Mouse (Mus musculus) embryonic facial prominence, embryonic 11.5 days (tissue): ENCODE data around the gene Klhl25. TPM values are rescaled to one million over a fixed set of nuclear protein-coding genes. Genes with fewer than 3 reads are reported as not detected.

ENCODE experiments used
- ATAC-seq: fragments of 200-750 bp; cut with Nextera tagmentation; replicated peaks from 2 replicates; pipeline ENCODE4 v1.8.0; 2017; ENCODE audit warnings: low read depth; ENCODE audit not compliant: insufficient number of reproducible peaks, low FRiP score, low TSS enrichment
- DNase-seq: peaks from one replicate; pipeline ENCODE4 v3.0.0-alpha.2; 2015; ENCODE audit warnings: low spot score
- H3K27ac ChIP-seq: fragments of 300-500 bp; sonication (generic); replicated peaks from 2 replicates; pipeline ENCODE4 v1.5.1; 2014; ENCODE audit warnings: mild to moderate bottlenecking, low read depth, low read length, control low read depth
- H3K27me3 ChIP-seq: fragments of 300-500 bp; sonication (generic); 2 replicates; pipeline ENCODE4 v1.6.1; 2014; ENCODE audit warnings: mild to moderate bottlenecking, low read length, moderate library complexity, mixed read lengths; ENCODE audit not compliant: control insufficient read depth, insufficient read depth
- H3K36me3 ChIP-seq: fragments of 300-500 bp; sonication (generic); replicated peaks from 2 replicates; pipeline ENCODE4 v1.6.1; 2014; ENCODE audit warnings: low read depth, mild to moderate bottlenecking, low read length, moderate library complexity, mixed read lengths; ENCODE audit not compliant: control insufficient read depth, insufficient read depth
- H3K4me1 ChIP-seq: fragments of 300-500 bp; sonication (generic); 2 replicates; pipeline ENCODE4 v1.6.1; 2014; ENCODE audit warnings: low read length, mixed read lengths; ENCODE audit not compliant: control insufficient read depth, insufficient read depth
- H3K4me2 ChIP-seq: fragments of 300-500 bp; sonication (generic); 2 replicates; pipeline ENCODE4 v1.6.1; 2014; ENCODE audit warnings: low read depth, mild to moderate bottlenecking, control low read depth, low read length, moderate library complexity
- H3K4me3 ChIP-seq: fragments of 300-500 bp; sonication (generic); 2 replicates; pipeline ENCODE4 v1.5.1; 2014; ENCODE audit warnings: low read depth, low read length, control low read depth
- H3K9ac ChIP-seq: fragments of 300-500 bp; sonication (generic); replicated peaks from 2 replicates; pipeline ENCODE4 v1.6.1; 2014; ENCODE audit warnings: mild to moderate bottlenecking, control low read depth, low read length
- H3K9me3 ChIP-seq: fragments of 300-500 bp; sonication (generic); replicated peaks from 2 replicates; pipeline ENCODE4 v1.6.1; 2016; ENCODE audit warnings: mild to moderate bottlenecking, low read length, inconsistent platforms, mixed read lengths; ENCODE audit not compliant: control insufficient read depth
- WGBS: fragments of 180-500 bp; shearing (Covaris S2); extraction: QIAGEN DNeasy Blood & Tissue Kit; methylation state at CpG from one replicate; pipeline ENCODE4 v1.1.7; 2014; 5-methylcytosine and 5-hydroxymethylcytosine counted together
- polyA plus RNA-seq: library from polyadenylated mRNA; unstranded; fragments of >200 nt; fragmentation: Nextera tagmentation; extraction: Ambion mirVana; gene quantifications from 2 replicates; pipeline ENCODE4 v1.2.1, GENCODE M21; 2014

Klhl25 gene
- polyA plus RNA-seq, result 19.2 and 19.6 TPM in 2 replicates

DNA sequence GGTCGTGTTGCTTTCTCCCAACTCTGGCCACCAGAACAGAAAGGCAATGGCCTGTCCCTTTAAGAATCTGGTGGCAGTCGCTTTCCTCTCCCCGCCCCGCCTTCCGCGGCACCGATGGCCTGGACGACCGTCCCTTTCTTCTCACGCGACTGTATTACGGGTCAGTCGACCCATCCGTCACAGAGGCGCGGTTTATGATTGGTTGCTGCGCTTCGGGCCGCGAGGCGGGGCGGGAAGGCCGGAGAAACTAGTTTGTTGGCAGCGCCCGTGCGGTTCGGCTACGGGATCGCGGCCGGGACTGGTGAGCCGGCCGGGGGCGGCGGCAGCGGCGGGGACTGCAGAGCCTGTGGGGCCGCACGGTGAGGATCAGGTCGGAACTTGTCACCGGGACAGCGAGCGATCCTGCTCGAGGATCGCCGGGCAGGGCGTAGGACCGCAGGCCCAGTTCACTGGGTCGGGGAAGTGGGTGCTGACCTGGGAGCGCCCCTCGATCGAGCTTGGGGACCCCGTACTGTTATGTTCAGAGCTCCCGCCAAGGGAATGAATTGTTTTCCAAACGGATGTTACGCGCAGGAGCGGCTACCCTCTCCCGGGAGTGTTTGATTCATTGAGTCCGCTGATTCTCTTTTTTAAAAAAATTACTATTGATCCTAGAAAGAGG lies at the start of gene Klhl25:
TSS of gene Klhl25 (plus strand) at position 196 of the 661 bp plus-strand sequence.
- Histone ChIP-seq H3K9me3 (no peaks in the 10 kb centered on the region), H3K4me3 (peak within 1 kb of the TSS; percentile 89), H3K4me1 (no peaks in the 10 kb centered on the region), H3K4me2 (peak within 1 kb of the TSS; percentile 85), H3K27ac (peak within 1 kb of the TSS; percentile 75), H3K27me3 (no peaks in the 10 kb centered on the region), H3K36me3 (no peaks in the 10 kb centered on the region), H3K9ac (peak within 1 kb of the TSS; percentile 92)
- peak; percentile 96 for ATAC-seq
- peak; percentile 97 for DNase-seq
- WGBS, result under 1% methylated on average over 59 of the region's 60 CpGs

GRCm38 (mm10) chr7:75800530-75800929 lies 47.6 kb upstream of the Klhl25 start:
- Histone ChIP-seq H3K27ac (no peak overlapping the region), H3K4me2 (no peak overlapping the region), H3K36me3 (no peaks in the 10 kb centered on the region), H3K9me3 (no peaks in the 10 kb centered on the region), H3K4me1 (no peaks in the 10 kb centered on the region), H3K9ac (no peak overlapping the region), H3K27me3 (no peaks in the 10 kb centered on the region), H3K4me3 (no peak overlapping the region)
- 73% methylated on average over 4 of the region's 4 CpGs for WGBS
- ATAC-seq (no peak), DNase-seq (no peak)

GRCm38 (mm10) chr7:75801022-75801421 lies 47.1 kb upstream of the Klhl25 start:
- H3K4me3 ChIP-seq, result no peak overlapping the region
- no peak for DNase-seq
- no peak overlapping the region for H3K27ac ChIP-seq
- no peak for ATAC-seq
- 90% methylated on average over 3 of the region's 3 CpGs for WGBS
- no peaks in the 10 kb centered on the region for H3K36me3 ChIP-seq
- H3K27me3 ChIP-seq, result no peaks in the 10 kb centered on the region
- no peak overlapping the region for H3K4me2 ChIP-seq
- no peak overlapping the region for H3K9ac ChIP-seq
- H3K4me1 ChIP-seq, result no peaks in the 10 kb centered on the region
- H3K9me3 ChIP-seq, result no peaks in the 10 kb centered on the region

- H3K4me3 ChIP-seq, result no peak overlapping the region
- DNase-seq (no peak), ATAC-seq (no peak)
- H3K4me2 ChIP-seq, result no peak overlapping the region
- H3K36me3 ChIP-seq, result no peaks in the 10 kb centered on the region
- H3K9me3 ChIP-seq, result no peaks in the 10 kb centered on the region
- H3K9ac ChIP-seq, result no peak overlapping the region
- WGBS, result 91% methylated on average over 5 of the region's 5 CpGs
- no peaks in the 10 kb centered on the region for H3K4me1 ChIP-seq
- H3K27ac ChIP-seq, result no peak overlapping the region
- H3K27me3 ChIP-seq, result no peaks in the 10 kb centered on the region
Observed at GRCm38 (mm10) chr7:75801621-75802358, 46.3 kb upstream of the Klhl25 start.

DNA sequence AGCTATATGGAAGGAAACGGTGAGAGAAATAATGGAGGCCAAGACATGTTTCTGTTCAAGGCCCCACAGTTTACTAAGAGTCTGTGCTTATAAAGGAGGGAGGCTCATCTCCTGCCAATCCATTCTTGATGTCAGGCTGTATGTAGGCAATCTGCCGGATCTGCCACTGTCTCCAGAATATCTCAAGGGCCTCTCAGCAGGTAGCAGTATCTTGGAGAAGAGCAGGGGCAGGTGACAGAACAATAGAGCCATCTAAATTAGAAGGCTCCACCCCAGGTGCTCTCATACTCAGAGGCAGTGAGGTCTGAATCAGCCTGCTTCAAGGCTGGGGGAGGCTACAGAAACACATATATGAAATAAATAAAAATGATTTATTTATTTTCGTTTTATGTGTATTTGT lies 45.2 kb upstream of the Klhl25 start:
- H3K4me1 ChIP-seq, result no peaks in the 10 kb centered on the region
- H3K36me3 ChIP-seq, result no peaks in the 10 kb centered on the region
- 70% methylated on average over 3 of the region's 3 CpGs for WGBS
- no peak for DNase-seq
- no peaks in the 10 kb centered on the region for H3K27me3 ChIP-seq
- ATAC-seq, result no peak
- no peak overlapping the region for H3K27ac ChIP-seq
- no peak overlapping the region for H3K4me3 ChIP-seq
- H3K9me3 ChIP-seq, result no peaks in the 10 kb centered on the region
- no peak overlapping the region for H3K4me2 ChIP-seq
- no peak overlapping the region for H3K9ac ChIP-seq

DNA sequence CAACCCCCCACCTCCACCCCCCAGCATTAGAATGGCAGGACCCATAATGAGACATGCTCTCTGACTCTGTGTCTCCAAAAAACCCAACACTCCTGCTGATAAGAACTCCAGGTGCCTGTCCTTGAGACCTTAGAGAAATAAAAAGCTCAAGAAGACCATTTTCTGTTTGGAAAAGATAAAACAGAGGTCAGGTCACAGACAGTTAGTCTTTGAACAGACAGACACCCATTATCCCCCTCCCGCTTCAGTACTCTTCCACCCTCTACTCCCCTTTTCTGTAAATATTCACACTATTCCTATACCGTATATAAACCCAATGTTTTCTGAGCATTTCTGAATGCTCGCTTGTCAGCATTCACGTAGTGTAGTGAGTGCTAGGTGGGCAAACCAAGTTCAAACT lies 41.9 kb upstream of the Klhl25 start:
- H3K36me3 ChIP-seq, result no peaks in the 10 kb centered on the region
- no peak overlapping the region for H3K27ac ChIP-seq
- 79% methylated on average over 4 of the region's 4 CpGs for WGBS
- H3K9ac ChIP-seq, result no peak overlapping the region
- no peaks in the 10 kb centered on the region for H3K27me3 ChIP-seq
- no peak overlapping the region for H3K4me2 ChIP-seq
- H3K4me3 ChIP-seq, result no peak overlapping the region
- DNase-seq (no peak), ATAC-seq (no peak)
- no peaks in the 10 kb centered on the region for H3K4me1 ChIP-seq
- H3K9me3 ChIP-seq, result no peaks in the 10 kb centered on the region

DNA sequence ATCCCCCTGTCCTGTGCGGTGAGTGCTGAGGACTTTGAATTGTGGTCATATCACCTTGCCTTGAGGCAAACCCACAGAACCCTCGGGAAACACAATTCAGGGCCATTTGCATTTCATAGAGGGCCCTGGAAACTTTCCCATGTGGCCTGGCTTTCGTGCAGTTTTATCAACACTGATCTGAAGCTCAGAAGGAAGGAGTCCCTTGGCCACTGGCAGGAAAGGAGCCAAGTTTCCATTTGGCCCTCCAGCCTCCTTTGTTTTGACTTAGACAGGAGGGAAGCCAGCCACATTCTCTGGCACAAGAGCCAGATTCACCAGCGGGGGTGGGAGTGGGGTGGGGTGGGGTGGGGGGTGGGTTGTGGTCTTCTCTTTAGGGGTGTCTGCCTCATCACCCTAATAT lies 41.4 kb upstream of the Klhl25 start:
- no peak overlapping the region for H3K4me2 ChIP-seq
- H3K36me3 ChIP-seq, result no peaks in the 10 kb centered on the region
- no peaks in the 10 kb centered on the region for H3K4me1 ChIP-seq
- no peak for ATAC-seq
- H3K4me3 ChIP-seq, result no peak overlapping the region
- no peaks in the 10 kb centered on the region for H3K27me3 ChIP-seq
- WGBS, result 45% methylated on average over 4 of the region's 4 CpGs
- no peak for DNase-seq
- no peak overlapping the region for H3K27ac ChIP-seq
- no peaks in the 10 kb centered on the region for H3K9me3 ChIP-seq
- no peak overlapping the region for H3K9ac ChIP-seq
